Mouse (Mus musculus) heart, adult 2 months (tissue): ENCODE results near the gene AC161166.1. TPM values are rescaled to one million over a fixed set of nuclear protein-coding genes. Genes with fewer than 3 reads are reported as not detected.
A peak's percentile ranks its signal among the peaks of the same experiment; 100 is the strongest.
"Not testable (repeated sequence)": the region's sequence is repeated elsewhere in the genome, so short reads cannot be mapped to it uniquely, and the experiment has no call there.

Experiments
- DNase-seq, 2 experiments: peaks; one replicate each; pipeline ENCODE4 v3.0.0; 2021
- H3K27ac ChIP-seq: fragments of 200-600 bp; 2 replicates; pipeline ENCODE4 v1.8.1; 2022
- H3K27me3 ChIP-seq: fragments of 200-500 bp; 2 replicates; pipeline ENCODE4 v1.6.1; 2012; ENCODE audit warnings: mild to moderate bottlenecking, low read length, inconsistent platforms, mixed read lengths; ENCODE audit not compliant: control insufficient read depth, insufficient read depth
- H3K36me3 ChIP-seq: fragments of 200-500 bp; 2 replicates; pipeline ENCODE4 v1.6.1; 2012; ENCODE audit warnings: low read length, inconsistent platforms; ENCODE audit not compliant: control insufficient read depth, insufficient read depth
- H3K4me1 ChIP-seq: fragments of 200-500 bp; 2 replicates; pipeline ENCODE4 v1.6.1; 2011; ENCODE audit warnings: low read length; ENCODE audit not compliant: control insufficient read depth, insufficient read depth
- H3K4me3 ChIP-seq: fragments of 200-600 bp; 2 replicates; pipeline ENCODE4 v1.8.1; 2022
- H3K79me2 ChIP-seq: fragments of 200-500 bp; replicated peaks from 2 replicates; pipeline ENCODE4 v1.6.1; 2012; ENCODE audit warnings: mild to moderate bottlenecking, inconsistent platforms, low read length, moderate library complexity, mixed read lengths; ENCODE audit not compliant: control insufficient read depth, insufficient read depth
- H3K9ac ChIP-seq: fragments of 200-500 bp; 2 replicates; pipeline ENCODE4 v1.6.1; 2012; ENCODE audit warnings: low read depth, mild to moderate bottlenecking, control low read depth, inconsistent platforms, low read length, mixed read lengths
- CTCF ChIP-seq: fragments of 200-600 bp; IDR thresholded peaks from 2 replicates; pipeline ENCODE4 v1.8.1; 2022; ENCODE audit warnings: antibody characterized with exemption, mild to moderate bottlenecking, moderate library complexity
- EP300 ChIP-seq: fragments of 200-500 bp; IDR thresholded peaks from 2 replicates; pipeline ENCODE4 v1.6.1; 2011; ENCODE audit warnings: low read depth, low read length, control low read depth; ENCODE audit not compliant: insufficient read depth
- POLR2A ChIP-seq: fragments of 200-500 bp; IDR thresholded peaks from 2 replicates; pipeline ENCODE4 v1.6.1; 2011; ENCODE audit warnings: mild to moderate bottlenecking, low read depth, low read length, control low read depth; ENCODE audit not compliant: insufficient read depth
- WGBS: fragments of 180-500 bp; shearing (Covaris S2); methylation state at CpG from one replicate; pipeline ENCODE4 v1.1.7; 2018; 5-methylcytosine and 5-hydroxymethylcytosine counted together
- intact Hi-C: fragments of 180-260 bp; cut with DNase I; formaldehyde crosslinking; loops from one replicate; pipeline ENCODE4 v1.15.1; 2025
- polyA plus RNA-seq: library from polyadenylated mRNA; depleted of rRNA; stranded (reverse); fragments of >200 nt; gene quantifications from 2 replicates; pipeline ENCODE4 v1.2.3, GENCODE M21; 2012
- total RNA-seq, 2 experiments: library from RNA; stranded (reverse); gene quantifications; 2 replicates each; pipeline ENCODE4 v1.2.3; 2021

Gene AC161166.1
- total and polyA plus RNA-seq, 3 experiments = 0.04 TPM; not detected in 2

DNA sequence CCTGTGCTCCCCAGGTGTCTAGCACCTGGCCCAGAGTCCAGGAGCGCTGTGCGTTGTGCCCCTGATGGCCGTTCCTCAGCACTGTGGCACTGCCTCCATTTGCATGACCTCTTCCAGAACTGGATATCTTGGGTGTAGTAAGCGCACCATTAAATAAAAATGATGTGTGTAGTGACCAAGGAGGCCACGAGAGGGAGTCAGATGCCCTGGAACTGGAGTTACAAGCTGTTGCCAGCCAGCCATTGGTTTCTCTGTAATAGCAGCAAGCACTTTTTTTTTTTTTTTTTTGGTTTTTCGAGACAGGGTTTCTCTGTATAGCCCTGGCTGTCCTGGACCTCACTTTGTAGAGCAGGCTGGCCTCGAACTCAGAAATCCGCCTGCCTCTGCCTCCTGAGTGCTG, 4.1 kb upstream of the AC161166.1 start:
- H3K27ac ChIP-seq, H3K4me1 ChIP-seq, H3K79me2 ChIP-seq, H3K27me3 ChIP-seq, DNase-seq, intact Hi-C loops, H3K36me3 ChIP-seq, H3K4me3 ChIP-seq, H3K9ac ChIP-seq: not testable (repeated sequence)
- peak; percentile 32 for TF ChIP-seq CTCF
- 82% methylated on average over 8 of the region's 8 CpGs for WGBS

DNA sequence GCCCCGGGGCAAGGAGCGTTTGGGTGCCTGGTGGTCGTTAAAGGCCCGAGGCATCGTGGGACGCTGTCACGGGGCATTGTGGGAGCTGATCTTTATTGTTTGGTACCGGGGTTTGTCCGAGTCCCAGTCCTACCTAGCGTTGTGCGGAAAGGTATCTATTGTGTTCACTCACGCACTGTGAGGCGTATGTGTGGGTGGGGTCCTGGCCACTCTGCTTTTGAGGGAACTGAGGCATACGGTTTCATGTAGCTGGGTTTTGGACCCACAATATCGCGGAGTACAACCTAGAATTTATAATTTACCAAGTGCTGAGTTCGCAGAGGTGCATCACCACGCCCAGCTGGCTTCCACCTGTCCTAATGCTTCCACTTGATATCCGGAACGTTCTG, 4.5 kb downstream of the AC161166.1 start:
- Histone ChIP-seq H3K9ac (peak overlapping the region; percentile 95), H3K27ac (peak overlapping the region; percentile 91), H3K27me3 (no peaks in the 10 kb centered on the region), H3K4me3 (peak overlapping the region; percentile 92), H3K79me2 (no peaks in the 10 kb centered on the region), H3K36me3 (no peaks in the 10 kb centered on the region), H3K4me1 (0 out of 2 replicates have a peak, but pooled peaks cover 1% of the 10 kb centered on the region)
- TF ChIP-seq CTCF (no peak), POLR2A (no peak), EP300 (no peak)
- intact Hi-C loops = loop anchor here (1.0 to 5.0 kb wide), 3 partner anchors 23 to 35 kb away; partner anchors contain the start of genes Cadm4 and Irgq
- WGBS = 2% methylated on average over 20 of the region's 20 CpGs
- DNase-seq = no peak

DNA sequence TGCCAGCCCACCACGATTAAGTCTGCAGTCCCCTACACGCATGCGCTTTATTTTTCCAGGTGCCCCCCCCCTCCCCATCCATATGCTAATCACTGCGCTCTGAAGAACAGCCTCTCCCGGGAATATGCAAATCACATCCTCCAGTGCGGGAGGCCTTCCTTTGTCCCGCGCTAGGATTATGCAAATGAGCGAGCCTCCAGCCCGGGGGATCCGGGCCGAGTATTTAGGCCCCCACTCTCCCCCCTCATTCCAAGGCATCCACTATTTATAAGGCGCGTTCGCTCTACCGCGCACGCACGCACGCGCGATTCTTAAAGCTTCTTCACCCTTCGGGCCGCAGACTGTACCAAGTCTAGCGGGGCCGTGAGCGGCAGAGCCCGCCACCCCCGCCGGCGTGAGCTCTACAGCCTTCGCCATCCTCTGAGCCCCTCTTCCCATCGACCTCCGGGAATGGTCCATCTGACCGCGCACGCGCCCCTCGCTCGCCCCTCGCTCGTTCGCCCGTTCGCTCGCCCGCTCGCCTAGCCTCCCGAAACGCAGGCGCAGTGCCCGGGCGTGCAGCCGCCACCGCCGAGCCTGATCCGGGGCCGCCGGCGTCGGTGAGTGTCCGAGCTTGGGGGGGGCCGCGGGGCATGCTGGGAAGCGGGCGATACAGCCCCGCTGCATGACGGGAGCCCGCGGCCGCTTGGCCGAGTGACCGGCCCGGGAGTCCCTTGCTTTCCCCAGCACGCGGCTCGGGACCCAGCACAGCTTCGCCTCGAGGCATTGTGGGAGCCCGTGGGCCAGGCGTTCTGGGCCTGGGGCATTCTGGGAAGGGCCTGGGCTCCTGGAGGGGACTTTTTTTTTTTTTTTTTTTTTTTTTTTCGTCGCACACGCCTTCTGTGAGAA, 5.2 kb downstream of the AC161166.1 start, which contains the start of gene Zfp428:
Gene Zfp428 (plus strand): TSS at position 169 of the 888 bp plus-strand sequence.
- peak within 1 kb of the TSS; percentile 92 for H3K4me3 ChIP-seq
- H3K27me3 ChIP-seq = no peaks in the 10 kb centered on the region
- H3K79me2 ChIP-seq = no peaks in the 10 kb centered on the region
- intact Hi-C loops = loop anchor here (1.0 to 5.0 kb wide), 3 partner anchors 23 to 35 kb away; partner anchors contain the start of genes Cadm4 and Irgq
- peak within 1 kb of the TSS; percentile 95 for H3K9ac ChIP-seq
- WGBS = under 1% methylated on average over 84 of the region's 84 CpGs
- 0 out of 2 replicates have a peak, but pooled peaks cover 1% of the 10 kb centered on the region for H3K4me1 ChIP-seq
- peak; percentile 92 for DNase-seq
- no peaks in the 10 kb centered on the region for H3K36me3 ChIP-seq
- TF ChIP-seq POLR2A = peak; percentile 58
- TF ChIP-seq CTCF = no peak
- peak within 1 kb of the TSS; percentile 91 for H3K27ac ChIP-seq

DNA sequence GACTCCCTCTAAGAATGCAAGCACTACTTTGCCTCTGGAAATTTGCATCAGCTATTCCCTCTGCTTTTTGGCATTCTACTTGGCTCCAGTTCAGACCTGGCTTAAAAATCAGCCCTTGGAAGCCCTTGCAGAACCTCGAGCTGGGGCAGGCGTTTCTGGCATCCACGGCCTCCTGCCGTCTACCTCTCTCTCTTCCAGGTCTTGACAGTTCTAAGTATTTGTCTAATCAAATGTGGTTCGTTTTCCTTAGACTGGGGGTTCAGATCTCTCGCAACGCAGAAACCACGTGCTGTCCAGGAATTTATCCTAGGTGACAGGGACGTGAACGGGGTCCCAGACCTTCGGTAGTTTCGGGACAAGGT, 5.8 kb downstream of the AC161166.1 start:
- Histone ChIP-seq H3K4me3 (peak overlapping the region; percentile 92), H3K27me3 (peaks cover 2% of the 10 kb centered on the region; the same call in 1 of the 2 replicates), H3K36me3 (no peaks in the 10 kb centered on the region), H3K4me1 (0 out of 2 replicates have a peak, but pooled peaks cover 1% of the 10 kb centered on the region), H3K9ac (peak overlapping the region; percentile 95), H3K79me2 (no peaks in the 10 kb centered on the region), H3K27ac (peak overlapping the region; percentile 91)
- no peak for TF ChIP-seq CTCF
- no peak for TF ChIP-seq POLR2A
- intact Hi-C loops = loop anchor here (2.0 to 5.0 kb wide), 2 partner anchors 24 to 34 kb away; partner anchors contain the start of gene Cadm4
- 2% methylated on average over 12 of the region's 12 CpGs for WGBS
- peak in 1 of 2 experiments; percentile 57 for DNase-seq

DNA sequence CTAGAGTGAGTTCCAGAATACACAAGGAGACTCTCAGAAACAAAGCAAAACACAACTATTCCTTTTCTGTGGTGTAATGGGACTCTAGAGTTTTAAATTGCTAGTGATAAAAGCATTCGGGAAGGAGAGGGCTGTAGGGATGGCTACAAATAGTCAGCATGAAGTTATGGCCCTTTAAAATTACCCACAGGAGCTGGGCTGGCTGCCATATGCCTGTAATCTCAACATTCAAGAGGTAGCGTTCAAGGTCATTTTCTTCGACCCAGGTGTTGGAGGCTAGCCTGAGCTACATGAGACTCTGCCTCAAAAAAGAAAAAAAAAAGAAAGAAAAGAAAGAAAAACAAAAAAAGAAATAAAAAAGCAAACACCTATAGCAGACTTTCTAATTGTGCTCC, 6.2 kb downstream of the AC161166.1 start:
- peak overlapping the region; percentile 91; the same call in 1 of the 2 replicates for H3K27ac ChIP-seq
- H3K4me1 ChIP-seq = 0 out of 2 replicates have a peak, but pooled peaks cover 1% of the 10 kb centered on the region
- H3K79me2 ChIP-seq = no peaks in the 10 kb centered on the region
- TF ChIP-seq POLR2A (no peak), CTCF (no peak), EP300 (no peak)
- no peak for DNase-seq
- no peak overlapping the region for H3K9ac ChIP-seq
- H3K4me3 ChIP-seq = no peak overlapping the region
- 21% methylated on average over 3 of the region's 3 CpGs for WGBS
- peaks cover 3% of the 10 kb centered on the region; the same call in 1 of the 2 replicates for H3K27me3 ChIP-seq
- intact Hi-C loops = loop anchor here (2.0 to 5.0 kb wide), 2 partner anchors 23 to 34 kb away; partner anchors contain the start of gene Cadm4
- no peaks in the 10 kb centered on the region for H3K36me3 ChIP-seq
